Mouse (Mus musculus) forebrain, postnatal 0 days (tissue): ENCODE results near the gene Fam13c. TPM values are rescaled to one million over a fixed set of nuclear protein-coding genes. Genes with fewer than 3 reads are reported as not detected.

Source experiments
- ATAC-seq: fragments of 200-750 bp; cut with Nextera tagmentation; 2 replicates; pipeline ENCODE4 v1.8.0; 2017; ENCODE audit warnings: mild to moderate bottlenecking, moderate library complexity
- DNase-seq: peaks from one replicate; pipeline ENCODE4 v3.0.0-alpha.2; 2015
- H3K27ac ChIP-seq: fragments of 300-500 bp; sonication (generic); 2 replicates; pipeline ENCODE4 v1.5.1; 2014; ENCODE audit warnings: low read depth, mild to moderate bottlenecking, antibody characterized with exemption, low read length, moderate library complexity, mixed read lengths
- H3K27me3 ChIP-seq: fragments of 300-500 bp; sonication (generic); 2 replicates; pipeline ENCODE4 v1.6.1; 2014; ENCODE audit warnings: mild to moderate bottlenecking, low read length, mixed read lengths; ENCODE audit not compliant: insufficient read depth
- H3K36me3 ChIP-seq: fragments of 300-500 bp; sonication (generic); 2 replicates; pipeline ENCODE4 v1.6.1; 2014; ENCODE audit warnings: mild to moderate bottlenecking, moderate library complexity; ENCODE audit not compliant: insufficient read depth
- H3K4me1 ChIP-seq: fragments of 300-500 bp; sonication (generic); 2 replicates; pipeline ENCODE4 v1.6.1; 2014; ENCODE audit warnings: antibody characterized with exemption; ENCODE audit not compliant: insufficient read depth
- H3K4me2 ChIP-seq: fragments of 300-500 bp; sonication (generic); 2 replicates; pipeline ENCODE4 v1.6.1; 2014; ENCODE audit warnings: low read depth, mild to moderate bottlenecking, moderate library complexity
- H3K4me3 ChIP-seq: fragments of 300-500 bp; sonication (generic); 2 replicates; pipeline ENCODE4 v1.5.1; 2014; ENCODE audit warnings: low read depth, low read length, mixed read lengths
- H3K9ac ChIP-seq: fragments of 300-500 bp; sonication (generic); 2 replicates; pipeline ENCODE4 v1.6.1; 2014; ENCODE audit warnings: mild to moderate bottlenecking
- H3K9me3 ChIP-seq: fragments of 300-500 bp; sonication (generic); 2 replicates; pipeline ENCODE4 v1.6.1; 2016; ENCODE audit warnings: low read length
- CTCF ChIP-seq: sonication (generic); IDR thresholded peaks from 2 replicates; pipeline ENCODE4 v1.5.1; 2016; ENCODE audit warnings: antibody characterized with exemption, control low read depth, low read depth
- WGBS: fragments of 180-500 bp; shearing (Covaris S2); extraction: QIAGEN DNeasy Blood & Tissue Kit; methylation state at CpG from one replicate; pipeline ENCODE4 v1.1.7; 2014; 5-methylcytosine and 5-hydroxymethylcytosine counted together
- polyA plus RNA-seq: library from polyadenylated mRNA; unstranded; fragments of >200 nt; fragmentation: Nextera tagmentation; extraction: Ambion mirVana; gene quantifications from 2 replicates; pipeline ENCODE4 v1.2.1, GENCODE M21; 2015
- total RNA-seq: library from RNA; depleted of rRNA; stranded (reverse); fragments of >200 nt; gene quantifications from 2 replicates; pipeline ENCODE4 v1.2.3, GENCODE M21; 2014; rRNA removed

Gene Fam13c
- total and polyA plus RNA-seq, 2 experiments from 2014 or later = 9.6 to 23.8 TPM

DNA sequence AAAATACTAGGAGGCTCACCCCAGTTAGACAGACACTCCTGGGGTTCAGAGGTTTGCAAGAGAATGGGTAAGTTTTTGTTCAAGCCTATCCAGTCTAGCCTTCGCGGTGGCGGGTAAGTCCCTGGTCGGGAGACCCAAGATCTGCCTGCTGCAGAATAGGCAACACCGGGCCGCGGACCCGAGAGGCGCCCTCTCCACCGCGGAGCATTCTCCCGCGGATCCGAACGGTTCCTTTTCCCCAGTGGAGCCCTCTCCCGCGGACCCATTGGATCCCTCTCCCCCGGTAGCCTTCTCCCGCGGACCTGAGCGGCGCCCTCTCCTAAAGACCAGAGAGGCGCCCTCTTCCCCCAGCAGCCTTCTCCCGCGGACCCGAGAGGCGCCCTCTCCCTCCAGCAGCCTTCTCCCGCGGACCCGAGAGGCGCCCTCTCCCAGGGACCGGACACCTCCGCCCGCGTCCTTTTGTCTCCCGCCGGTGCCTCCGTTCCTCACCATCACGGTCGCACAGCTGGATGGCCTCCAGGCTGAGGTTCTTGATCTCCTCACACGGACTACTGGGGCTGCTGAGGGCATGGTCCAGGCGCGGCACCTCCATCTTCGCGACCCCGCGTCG, 158.3 kb downstream of the Fam13c start:
- peak; percentile 44 for TF ChIP-seq CTCF
- Histone ChIP-seq H3K4me3 (peak overlapping the region; percentile 89), H3K27ac (peak overlapping the region; percentile 98), H3K9me3 (no peaks in the 10 kb centered on the region), H3K36me3 (no peaks in the 10 kb centered on the region), H3K4me2 (peak overlapping the region; percentile 82), H3K9ac (peak overlapping the region; percentile 97), H3K4me1 (peaks cover 17% of the 10 kb centered on the region; the same call in 1 of the 2 replicates), H3K27me3 (no peaks in the 10 kb centered on the region)
- DNase-seq (peak; percentile 72), ATAC-seq (peak; percentile 37)
- WGBS = 3% methylated on average over 47 of the region's 48 CpGs

GRCm38 (mm10) chr10:70599126-70599924, 159.0 kb downstream of the Fam13c start:
- 2% methylated on average over 81 of the region's 124 CpGs for WGBS

GRCm38 (mm10) chr10:70599925-70600305, 159.6 kb downstream of the Fam13c start:
- ATAC-seq (peak; percentile 21), DNase-seq (no peak)
- Histone ChIP-seq H3K4me2 (peak overlapping the region; percentile 82), H3K27ac (peak overlapping the region; percentile 98), H3K27me3 (no peaks in the 10 kb centered on the region), H3K36me3 (no peaks in the 10 kb centered on the region), H3K9me3 (no peaks in the 10 kb centered on the region), H3K4me3 (peak overlapping the region; percentile 89), H3K4me1 (peaks cover 17% of the 10 kb centered on the region; the same call in 1 of the 2 replicates), H3K9ac (peak overlapping the region; percentile 97)
- under 1% methylated on average over 28 of the region's 28 CpGs for WGBS
- TF ChIP-seq CTCF = no peak

More at GRCm38 (mm10) chr10:70599126-70599924, 159.0 kb downstream of the Fam13c start:
- H3K36me3 ChIP-seq = no peaks in the 10 kb centered on the region
- DNase-seq (peak; percentile 98), ATAC-seq (peak; percentile 92)
- H3K4me1 ChIP-seq = peaks cover 17% of the 10 kb centered on the region; the same call in 1 of the 2 replicates
- H3K27ac ChIP-seq = peak overlapping the region; percentile 98
- H3K27me3 ChIP-seq = no peaks in the 10 kb centered on the region
- H3K9me3 ChIP-seq = no peaks in the 10 kb centered on the region
- 0 out of 2 replicates have a peak, but pooled peaks have one; percentile 20 for TF ChIP-seq CTCF
- peak overlapping the region; percentile 82 for H3K4me2 ChIP-seq
- peak overlapping the region; percentile 97 for H3K9ac ChIP-seq
- peak overlapping the region; percentile 89 for H3K4me3 ChIP-seq

Other genes starting within 250 kb of the Fam13c start
- 1.00 and 5.1 TPM in 2 replicates for gene Mrln, start 235.8 kb upstream of the Fam13c start, total RNA-seq
- 1.1 and 2.7 TPM in 2 replicates for gene Mrln, start 235.8 kb upstream of the Fam13c start, polyA plus RNA-seq
- gene Slc16a9, start 195.4 kb upstream of the Fam13c start, total RNA-seq = 6.1 and 6.5 TPM in 2 replicates
- gene Slc16a9, start 195.4 kb upstream of the Fam13c start, polyA plus RNA-seq = 2.5 and 2.6 TPM in 2 replicates
- gene Phyhipl, start 215.5 kb downstream of the Fam13c start, total RNA-seq = 23.5 and 35.4 TPM in 2 replicates
- 152 and 229 TPM in 2 replicates for gene Phyhipl, start 215.5 kb downstream of the Fam13c start, polyA plus RNA-seq